ENCODE assay signal across 9 mouse cellular contexts in the genomic region with DNA sequence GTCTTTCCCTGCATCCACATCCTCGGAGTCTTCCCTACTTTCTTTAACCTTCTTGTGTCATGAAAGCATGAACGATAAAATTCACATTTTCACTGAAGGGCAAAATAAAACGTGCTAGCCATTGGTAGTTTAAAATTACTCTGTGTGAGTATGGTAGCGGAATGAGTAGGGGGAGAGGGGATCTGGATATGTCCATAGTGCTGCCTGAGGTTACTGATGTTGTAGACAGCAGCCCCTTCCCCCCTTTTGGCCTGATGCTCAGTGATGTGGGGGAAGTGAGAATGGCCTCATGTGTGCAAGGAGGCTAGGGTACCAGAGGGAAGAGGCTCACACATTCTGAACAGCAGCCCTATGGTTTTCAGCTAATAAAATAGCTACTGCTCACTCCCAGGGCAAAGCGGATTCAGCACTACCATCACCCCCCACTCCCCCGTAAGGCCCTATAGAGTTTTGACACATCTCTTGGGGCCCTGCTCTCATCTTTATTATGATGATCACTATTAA. TPM values are rescaled to one million over a fixed set of nuclear protein-coding genes. Genes with fewer than 3 reads are reported as not detected.
DNase-seq lines count a peak whose midpoint lies in the region; ATAC-seq and TF ChIP-seq lines count a peak whose summit lies in the region.
"Had no signal": no experiment of that assay in that cellular context is flagged by ENCODE, and none has a peak within 500 bp of the region (broad histone marks: within the 10 kb centered on the region; RNA-seq: fewer than 3 reads in every experiment).

No protein-coding gene starts in this region.

- no peaks in the 10 kb centered on the region for H3K9me3 ChIP-seq in lung, postnatal 0 days (ENCODE audit: low read length)
- H3K9me3 ChIP-seq in intestine, embryonic 16.5 days (ENCODE audit: control insufficient read depth, low read length), result no peaks in the 10 kb centered on the region
- no peaks in the 10 kb centered on the region for H3K9me3 ChIP-seq in neural tube, embryonic 15.5 days (replicated peaks)

- no peak for ATAC-seq in lung, postnatal 0 days
- ATAC-seq in intestine, embryonic 16.5 days, result no peak
- no peak for ATAC-seq in neural tube, embryonic 15.5 days (ENCODE audit: low FRiP score)

- TF ChIP-seq EP300 in lung, postnatal 0 days (IDR thresholded peaks at IDR 0.05), result no peak

- DNase-seq in adrenal gland, postnatal 14 days, result peak; percentile 13
- no peak for DNase-seq in adrenal gland, adult (ENCODE audit: inconsistent age in 2 of 2, low spot score in 1 of 2)
- no peak for DNase-seq in lung, postnatal 0 days (ENCODE audit: low spot score)
- no peak for DNase-seq in lung, postnatal 36 days
- no peak for DNase-seq in adrenal gland, postnatal 4 days (ENCODE audit: low spot score in 2 of 2)
- DNase-seq in left cerebral cortex, postnatal 14 days (ENCODE audit: low spot score in 2 of 2), result no peak

- no peak overlapping the region for H3K9ac ChIP-seq in lung, postnatal 0 days (replicated peaks; ENCODE audit: low read depth)
- H3K9ac ChIP-seq in intestine, embryonic 16.5 days (ENCODE audit: low read depth, low read length), result peak overlapping the region; percentile 70
- H3K9ac ChIP-seq in neural tube, embryonic 15.5 days (replicated peaks), result peak overlapping the region; percentile 84
- H3K9ac ChIP-seq: liver, embryonic 14.5 days had no signal

- WGBS in lung, postnatal 0 days, result 18% methylated on average over 6 of the region's 6 CpGs
- WGBS in intestine, embryonic 16.5 days, result 17% methylated on average over 6 of the region's 6 CpGs
- 3% methylated on average over 6 of the region's 6 CpGs for WGBS in neural tube, embryonic 15.5 days

- peaks cover 10% of the 10 kb centered on the region for H3K27me3 ChIP-seq in lung, postnatal 0 days (replicated peaks; ENCODE audit: insufficient read depth, low read length)
- H3K27me3 ChIP-seq in intestine, embryonic 16.5 days (replicated peaks; ENCODE audit: control insufficient read depth, insufficient read depth, low read length), result peaks cover 18% of the 10 kb centered on the region
- no peaks in the 10 kb centered on the region for H3K27me3 ChIP-seq in neural tube, embryonic 15.5 days (replicated peaks)

- H3K4me3 ChIP-seq in lung, postnatal 0 days (ENCODE audit: low read depth, low read length), result peak overlapping the region; percentile 65; the same call in 1 of the 2 replicates
- peak overlapping the region; percentile 62 for H3K4me3 ChIP-seq in intestine, embryonic 16.5 days (ENCODE audit: low read length)
- peak overlapping the region; percentile 89 for H3K4me3 ChIP-seq in neural tube, embryonic 15.5 days (replicated peaks)

- H3K4me2 ChIP-seq in lung, postnatal 0 days (replicated peaks; ENCODE audit: low read depth, low read length), result peak overlapping the region; percentile 87
- H3K4me2 ChIP-seq in intestine, embryonic 16.5 days (ENCODE audit: low read depth, low read length), result peak overlapping the region; percentile 85
- peak overlapping the region; percentile 82 for H3K4me2 ChIP-seq in neural tube, embryonic 15.5 days

- H3K36me3 ChIP-seq in lung, postnatal 0 days (ENCODE audit: insufficient read depth, low read length), result no peaks in the 10 kb centered on the region
- no peaks in the 10 kb centered on the region for H3K36me3 ChIP-seq in intestine, embryonic 16.5 days (ENCODE audit: control insufficient read depth, insufficient read depth, low read length)
- no peaks in the 10 kb centered on the region for H3K36me3 ChIP-seq in neural tube, embryonic 15.5 days

- H3K4me1 ChIP-seq in lung, postnatal 0 days (ENCODE audit: insufficient read depth, low read depth, low read length), result peaks cover 13% of the 10 kb centered on the region; the same call in 1 of the 2 replicates
- H3K4me1 ChIP-seq in intestine, embryonic 16.5 days (ENCODE audit: control insufficient read depth, insufficient read depth, low read length), result peaks cover 13% of the 10 kb centered on the region
- H3K4me1 ChIP-seq in neural tube, embryonic 15.5 days, result peaks cover 35% of the 10 kb centered on the region

- intact Hi-C loops in left cerebral cortex, postnatal 14 days (cut with DNase I), result loop anchor here (5.0 to 10.0 kb wide), 3 partner anchors 41 to 1518 kb away; no protein-coding TSS in a partner anchor

- TF ChIP-seq CTCF in lung, postnatal 0 days (IDR thresholded peaks at IDR 0.05), result no peak

- H3K27ac ChIP-seq in lung, postnatal 0 days (ENCODE audit: low read length), result no peak overlapping the region
- no peak overlapping the region for H3K27ac ChIP-seq in intestine, embryonic 16.5 days (ENCODE audit: low read length)
- peak overlapping the region; percentile 94 for H3K27ac ChIP-seq in neural tube, embryonic 15.5 days (replicated peaks)
- H3K27ac ChIP-seq: liver, embryonic 14.5 days had no signal

RNA-seq across cellular contexts. Expression of gene Flrt2, which starts 4.5 kb away (rescaled TPM):
- total RNA-seq in adrenal gland, postnatal 14 days (2021), result 13.2 and 15.8 TPM in 2 replicates
- 1.7 and 2.2 TPM in 2 replicates for polyA plus RNA-seq in lung, postnatal 0 days (2015; fragmentation: Nextera tagmentation; extraction: Ambion mirVana)
- polyA plus RNA-seq in intestine, embryonic 16.5 days (2015; fragmentation: Nextera tagmentation; extraction: Ambion mirVana), result 8.5 and 8.6 TPM in 2 replicates
- polyA plus RNA-seq in neural tube, embryonic 15.5 days (2015; fragmentation: Nextera tagmentation; extraction: Ambion mirVana), result 23.7 and 25.5 TPM in 2 replicates
- 10 to 100 TPM; 19.6 to 23.4 TPM for total RNA-seq in adrenal gland, postnatal 4 days (2021)
- total RNA-seq in left cerebral cortex, postnatal 14 days (2021), result 10 to 100 TPM; 66.4 to 70.3 TPM
